Mouse (Mus musculus) thymus, adult 2 months (tissue): ENCODE results near the gene Spata13.

Experiments
- CTCF ChIP-seq: fragments of 200-500 bp; IDR thresholded peaks from 2 replicates; pipeline ENCODE4 v1.5.1; 2012; ENCODE audit warnings: mild to moderate bottlenecking, control low read depth, low read length, moderate library complexity, borderline replicate concordance; ENCODE audit not compliant: control insufficient read depth, poor library complexity, insufficient read depth; ENCODE audit errors: extremely low read depth
- POLR2A ChIP-seq: fragments of 200-500 bp; IDR thresholded peaks from 2 replicates; pipeline ENCODE4 v1.6.1; 2012; ENCODE audit warnings: mild to moderate bottlenecking, low read length, control low read depth, moderate library complexity; ENCODE audit not compliant: control insufficient read depth, poor library complexity, insufficient read depth; ENCODE audit errors: extremely low read depth

DNA sequence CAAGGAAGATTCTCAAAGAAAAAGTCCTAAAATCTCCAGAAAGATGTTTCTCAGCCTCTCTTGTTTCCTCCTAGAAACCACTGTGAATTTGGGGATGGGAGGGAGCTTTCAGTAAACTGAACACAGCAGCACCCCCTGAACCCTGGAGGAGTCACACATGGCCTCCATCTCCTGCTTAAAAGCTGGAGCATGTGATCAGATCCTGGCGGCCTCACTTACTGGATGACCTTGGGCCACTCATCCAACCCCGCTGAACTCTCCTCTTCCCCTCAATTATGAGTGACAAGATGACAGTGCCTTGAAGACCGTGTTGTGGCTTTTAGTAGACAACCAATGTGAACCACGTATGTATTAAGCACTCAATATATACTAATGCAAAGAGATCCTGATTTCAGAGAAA lies 2.8 kb upstream of the Spata13 start:
- no peak for TF ChIP-seq POLR2A
- TF ChIP-seq CTCF = no peak
